Mouse (Mus musculus): ENCODE results near the gene Mpl. TPM values are rescaled to one million over a fixed set of nuclear protein-coding genes. Genes with fewer than 3 reads are reported as not detected.
A peak's percentile ranks its signal among the peaks of the same experiment; 100 is the strongest.

Mpl gene
- 0.28 and 0.45 TPM in 2 replicates for polyA plus RNA-seq (2015; fragmentation: Nextera tagmentation; extraction: Ambion mirVana)

GRCm38 (mm10) chr4:118457345-118457975 is at the start of gene Mpl:
Gene Mpl, minus strand, starts transcription at chr4:118457513.
- no peaks in the 10 kb centered on the region for H3K36me3 ChIP-seq
- WGBS: 52% methylated on average over 9 of the region's 9 CpGs
- no peak within 1 kb of the TSS for H3K4me2 ChIP-seq
- H3K9ac ChIP-seq: no peak within 1 kb of the TSS
- no peaks in the 10 kb centered on the region for H3K4me1 ChIP-seq
- no peak for ATAC-seq (ENCODE audit: insufficient read depth, low FRiP score, low read depth)
- H3K27me3 ChIP-seq (replicated peaks): no peaks in the 10 kb centered on the region
- H3K27ac ChIP-seq: no peak within 1 kb of the TSS
- H3K4me3 ChIP-seq (replicated peaks): no peak within 1 kb of the TSS
- H3K9me3 ChIP-seq: no peaks in the 10 kb centered on the region

GRCm38 (mm10) chr4:118505551-118505950 is 48.2 kb upstream of the Mpl start:
- no peaks in the 10 kb centered on the region for H3K27me3 ChIP-seq (replicated peaks)
- H3K4me1 ChIP-seq: no peaks in the 10 kb centered on the region
- H3K9me3 ChIP-seq: no peaks in the 10 kb centered on the region
- no peak for ATAC-seq (ENCODE audit: insufficient read depth, low FRiP score, low read depth)
- H3K36me3 ChIP-seq: no peaks in the 10 kb centered on the region
- H3K4me3 ChIP-seq (replicated peaks): no peak overlapping the region
- no peak overlapping the region for H3K9ac ChIP-seq
- H3K4me2 ChIP-seq: no peak overlapping the region
- H3K27ac ChIP-seq: no peak overlapping the region
- WGBS: 39% methylated on average over 3 of the region's 3 CpGs

- H3K4me2 ChIP-seq: no peak overlapping the region
Measured at GRCm38 (mm10) chr4:118500792-118501191, 43.5 kb upstream of the Mpl start.

GRCm38 (mm10) chr4:118500171-118500724 is 42.9 kb upstream of the Mpl start:
- no peak overlapping the region for H3K4me3 ChIP-seq (replicated peaks)
- WGBS: 42% methylated on average over 6 of the region's 6 CpGs
- no peaks in the 10 kb centered on the region for H3K9me3 ChIP-seq
- no peak for ATAC-seq (ENCODE audit: insufficient read depth, low FRiP score, low read depth)
- H3K27me3 ChIP-seq (replicated peaks): no peaks in the 10 kb centered on the region
- H3K36me3 ChIP-seq: no peaks in the 10 kb centered on the region
- H3K9ac ChIP-seq: no peak overlapping the region
- H3K27ac ChIP-seq: no peak overlapping the region
- no peaks in the 10 kb centered on the region for H3K4me1 ChIP-seq
- no peak overlapping the region for H3K4me2 ChIP-seq

More at GRCm38 (mm10) chr4:118500792-118501191, 43.5 kb upstream of the Mpl start:
- WGBS: 72% methylated on average over 9 of the region's 9 CpGs
- Histone ChIP-seq H3K36me3 (no peaks in the 10 kb centered on the region), H3K9ac (no peak overlapping the region), H3K4me3 (replicated peaks) (no peak overlapping the region), H3K27me3 (replicated peaks) (no peaks in the 10 kb centered on the region), H3K27ac (no peak overlapping the region), H3K4me1 (no peaks in the 10 kb centered on the region), H3K9me3 (no peaks in the 10 kb centered on the region)
- ATAC-seq (ENCODE audit: insufficient read depth, low FRiP score, low read depth): no peak

GRCm38 (mm10) chr4:118490461-118490860 is 33.1 kb upstream of the Mpl start:
- no peak for ATAC-seq (ENCODE audit: insufficient read depth, low FRiP score, low read depth)
- Histone ChIP-seq H3K4me3 (replicated peaks) (no peak overlapping the region), H3K4me1 (no peaks in the 10 kb centered on the region), H3K9ac (no peak overlapping the region), H3K36me3 (no peaks in the 10 kb centered on the region), H3K9me3 (no peaks in the 10 kb centered on the region), H3K4me2 (no peak overlapping the region), H3K27me3 (replicated peaks) (no peaks in the 10 kb centered on the region), H3K27ac (no peak overlapping the region)
- 73% methylated on average over 10 of the region's 10 CpGs for WGBS

GRCm38 (mm10) chr4:118489717-118490132 is 32.4 kb upstream of the Mpl start, which contains the start of gene Tie1:
Gene Tie1, minus strand, starts transcription at chr4:118490061.
- Histone ChIP-seq H3K9ac (no peak within 1 kb of the TSS), H3K36me3 (no peaks in the 10 kb centered on the region), H3K27me3 (replicated peaks) (no peaks in the 10 kb centered on the region), H3K9me3 (no peaks in the 10 kb centered on the region), H3K4me3 (replicated peaks) (0 out of 2 replicates have a peak within 1 kb of the TSS, but pooled peaks have one; percentile 3), H3K27ac (no peak within 1 kb of the TSS), H3K4me2 (no peak within 1 kb of the TSS; the same call in 1 of the 2 replicates), H3K4me1 (no peaks in the 10 kb centered on the region)
- ATAC-seq (ENCODE audit: insufficient read depth, low FRiP score, low read depth): peak; percentile 63; the same call in 1 of the 2 replicates
- 63% methylated on average over 8 of the region's 8 CpGs for WGBS

GRCm38 (mm10) chr4:118476773-118477530 is 19.6 kb upstream of the Mpl start:
- H3K9ac ChIP-seq: no peak overlapping the region
- H3K4me2 ChIP-seq: no peak overlapping the region
- H3K4me3 ChIP-seq (replicated peaks): no peak overlapping the region
- no peaks in the 10 kb centered on the region for H3K27me3 ChIP-seq (replicated peaks)
- H3K36me3 ChIP-seq: no peaks in the 10 kb centered on the region
- WGBS: 61% methylated on average over 15 of the region's 15 CpGs
- ATAC-seq (ENCODE audit: insufficient read depth, low FRiP score, low read depth): no peak
- H3K9me3 ChIP-seq: no peaks in the 10 kb centered on the region
- 0 out of 2 replicates have a peak, but pooled peaks cover 3% of the 10 kb centered on the region for H3K4me1 ChIP-seq
- H3K27ac ChIP-seq: no peak overlapping the region

- Histone ChIP-seq H3K27ac (no peak overlapping the region), H3K4me3 (replicated peaks) (no peak overlapping the region), H3K9ac (no peak overlapping the region), H3K36me3 (no peaks in the 10 kb centered on the region), H3K27me3 (replicated peaks) (no peaks in the 10 kb centered on the region), H3K4me1 (0 out of 2 replicates have a peak, but pooled peaks cover 3% of the 10 kb centered on the region), H3K4me2 (no peak overlapping the region), H3K9me3 (no peaks in the 10 kb centered on the region)
- WGBS: 86% methylated on average over 11 of the region's 11 CpGs
- no peak for ATAC-seq (ENCODE audit: insufficient read depth, low FRiP score, low read depth)
Measured at GRCm38 (mm10) chr4:118472687-118473086, 15.4 kb upstream of the Mpl start.

- ATAC-seq (ENCODE audit: insufficient read depth, low FRiP score, low read depth): no peak
- H3K27ac ChIP-seq: no peak overlapping the region
- WGBS: 83% methylated on average over 6 of the region's 6 CpGs
- H3K4me2 ChIP-seq: no peak overlapping the region
- no peak overlapping the region for H3K4me3 ChIP-seq (replicated peaks)
- H3K36me3 ChIP-seq: no peaks in the 10 kb centered on the region
- no peak overlapping the region for H3K9ac ChIP-seq
- H3K4me1 ChIP-seq: no peaks in the 10 kb centered on the region
- no peaks in the 10 kb centered on the region for H3K27me3 ChIP-seq (replicated peaks)
- H3K9me3 ChIP-seq: no peaks in the 10 kb centered on the region
Measured at GRCm38 (mm10) chr4:118471281-118471680, 14.0 kb upstream of the Mpl start.

GRCm38 (mm10) chr4:118465697-118466163 is 8.4 kb upstream of the Mpl start:
- no peak overlapping the region for H3K9ac ChIP-seq
- H3K4me2 ChIP-seq: no peak overlapping the region
- H3K4me1 ChIP-seq: no peaks in the 10 kb centered on the region
- H3K36me3 ChIP-seq: no peaks in the 10 kb centered on the region
- ATAC-seq (ENCODE audit: insufficient read depth, low FRiP score, low read depth): no peak; the same call in 1 of the 2 replicates
- no peak overlapping the region for H3K27ac ChIP-seq
- no peaks in the 10 kb centered on the region for H3K27me3 ChIP-seq (replicated peaks)
- H3K4me3 ChIP-seq (replicated peaks): no peak overlapping the region
- no peaks in the 10 kb centered on the region for H3K9me3 ChIP-seq
- 29% methylated on average over 11 of the region's 11 CpGs for WGBS

GRCm38 (mm10) chr4:118464956-118465355 is 7.6 kb upstream of the Mpl start:
- Histone ChIP-seq H3K9me3 (no peaks in the 10 kb centered on the region), H3K27ac (no peak overlapping the region), H3K4me2 (no peak overlapping the region), H3K36me3 (no peaks in the 10 kb centered on the region), H3K27me3 (replicated peaks) (no peaks in the 10 kb centered on the region), H3K4me3 (replicated peaks) (no peak overlapping the region), H3K9ac (no peak overlapping the region), H3K4me1 (no peaks in the 10 kb centered on the region)
- 94% methylated on average over 3 of the region's 3 CpGs for WGBS
- ATAC-seq (ENCODE audit: insufficient read depth, low FRiP score, low read depth): no peak

Data from stomach, embryonic 15.5 days (tissue).